Mouse (Mus musculus) adrenal gland, postnatal 4 days (tissue): ENCODE data around the gene Gxylt1. TPM values are rescaled to one million over a fixed set of nuclear protein-coding genes. Genes with fewer than 3 reads are reported as not detected.
"Not testable (repeated sequence)": the region's sequence is repeated elsewhere in the genome, so short reads cannot be mapped to it uniquely, and the experiment has no call there.

Experiments
- DNase-seq, 2 experiments: peaks; one replicate each; pipeline ENCODE4 v3.0.0; 2021 to 2022; ENCODE audit warnings: low spot score in 2 of 2, mixed read lengths in 2 of 2
- long read RNA-seq, 2 experiments: library from polyadenylated mRNA; stranded (forward); transcript quantifications; one replicate each; pipeline ENCODE4 v2.0.0; 2021
- total RNA-seq, 2 experiments: library from RNA; stranded (reverse); gene quantifications; 2 replicates each; pipeline ENCODE4 v1.2.3; 2021

The Gxylt1 gene
- 10 to 100 TPM; 32.9 to 33.2 TPM for total RNA-seq
- long read RNA-seq, experiment 1, full-length matches to known transcripts = 1 of 3 reads
- long read RNA-seq, experiment 1, partial matches to known transcripts = 1 of 3 reads
- long read RNA-seq, experiment 1, other reads (novel, unspliced or antisense) = 1 of 3 reads
- long read RNA-seq, experiment 2, full-length matches to known transcripts = 10 of 13 reads
- long read RNA-seq, experiment 2, partial matches to known transcripts = 0 of 13 reads
- long read RNA-seq, experiment 2, other reads (novel, unspliced or antisense) = 3 of 13 reads

DNA sequence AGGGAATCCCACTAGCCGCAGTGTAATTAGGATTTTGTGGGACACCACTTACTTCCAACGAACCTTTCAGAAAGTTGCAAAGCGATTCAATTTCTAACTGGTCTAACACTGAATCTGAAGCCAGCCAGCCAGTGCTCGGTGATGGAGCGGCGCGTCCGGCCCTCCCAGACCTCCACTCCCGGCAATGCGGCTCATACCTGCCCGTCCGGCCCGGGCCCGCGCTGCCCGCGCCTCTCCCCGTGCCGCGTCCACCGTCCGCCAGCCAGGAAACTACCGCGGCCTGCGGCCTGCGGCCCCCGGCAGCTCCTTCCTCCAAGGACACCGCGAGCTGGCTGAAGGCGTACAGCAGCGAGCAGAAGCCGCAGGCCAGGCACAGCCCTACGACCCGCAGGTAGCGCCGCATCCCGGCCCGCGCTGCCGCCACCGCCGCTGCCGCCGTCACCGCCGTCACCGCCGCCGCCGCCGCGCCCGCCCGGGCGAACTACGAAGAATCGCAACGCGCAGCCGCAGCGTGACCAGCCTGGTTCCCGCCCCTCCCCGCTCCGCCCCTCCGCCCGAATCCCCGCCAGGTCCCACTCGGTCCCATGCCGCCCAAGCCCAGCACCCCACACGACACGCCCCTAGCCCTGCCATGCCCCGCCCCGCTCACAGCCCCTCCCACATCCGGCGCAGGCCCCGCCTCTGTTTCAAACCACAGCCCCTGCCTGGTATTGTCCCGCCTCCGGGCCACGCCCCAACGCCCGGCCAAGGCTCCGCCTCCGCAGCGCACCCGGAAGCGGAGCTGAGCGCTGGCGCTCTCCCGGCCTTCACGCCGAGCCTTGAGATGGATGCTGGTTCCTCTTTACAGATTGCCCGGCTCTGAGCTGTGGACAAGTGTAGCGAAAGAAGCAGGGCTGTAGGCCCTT lies at the start of gene Gxylt1:
Gxylt1 (minus strand) TSS at position 501 of the 905 bp plus-strand sequence.
- DNase-seq = peak; percentile 100

DNA sequence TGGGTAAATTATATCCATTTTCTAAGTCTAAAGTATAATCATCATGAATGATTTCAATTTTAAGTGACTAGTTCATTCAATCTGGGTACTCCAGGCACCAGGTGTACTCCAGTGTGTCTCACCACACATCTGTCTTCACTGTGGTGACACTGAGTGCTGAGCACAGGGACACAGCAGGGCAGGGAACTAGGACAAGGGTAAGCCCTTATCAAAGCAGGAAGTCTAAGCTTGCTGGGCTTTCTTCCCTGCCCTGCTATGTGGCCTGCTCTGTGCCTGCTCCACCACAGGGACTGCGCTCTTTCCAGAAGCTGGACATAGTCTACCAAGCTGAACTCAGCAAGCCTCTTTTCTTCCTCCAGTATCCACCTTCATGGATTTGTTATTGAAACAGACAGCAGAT lies 43.8 kb upstream of the Gxylt1 start:
- DNase-seq = no peak

DNA sequence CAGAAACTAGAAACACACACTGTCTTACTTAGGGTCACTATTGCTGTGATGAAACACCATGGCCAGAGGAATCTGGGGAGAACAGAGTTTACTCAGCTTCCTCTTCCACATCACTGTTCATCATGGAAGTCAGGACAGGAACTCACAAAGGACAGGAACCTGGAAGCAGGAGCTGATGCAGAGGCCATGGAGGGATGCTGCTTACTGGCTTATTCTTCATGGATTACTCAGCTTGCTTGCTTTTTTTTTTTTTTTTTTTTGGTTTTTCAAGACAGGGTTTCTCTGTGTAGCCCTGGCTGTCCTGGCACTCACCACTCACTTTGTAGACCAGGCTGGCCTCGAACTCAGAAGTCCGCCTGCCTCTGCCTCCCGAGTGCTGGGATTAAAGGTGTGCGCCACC lies 35.3 kb upstream of the Gxylt1 start:
- not testable (repeated sequence) for DNase-seq

DNA sequence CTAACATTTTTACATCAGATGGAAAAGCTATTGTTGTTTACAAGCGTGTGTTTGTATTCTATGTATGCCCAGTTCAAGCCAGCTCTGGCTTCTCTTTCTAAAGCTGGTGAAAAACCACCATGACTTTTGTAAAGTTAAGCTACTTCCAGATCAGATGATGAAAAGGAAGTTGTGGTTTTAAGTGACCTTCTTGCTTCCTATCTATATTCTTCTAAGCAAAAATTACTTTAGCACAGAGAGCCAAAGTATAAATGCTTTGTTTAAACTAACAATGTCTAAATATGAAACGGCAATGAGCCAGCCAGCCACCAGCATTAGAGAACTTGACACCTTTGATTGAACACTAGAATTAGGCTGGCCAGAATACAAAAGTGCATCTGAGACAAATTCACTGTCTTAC lies 23.2 kb upstream of the Gxylt1 start:
- DNase-seq = no peak

DNA sequence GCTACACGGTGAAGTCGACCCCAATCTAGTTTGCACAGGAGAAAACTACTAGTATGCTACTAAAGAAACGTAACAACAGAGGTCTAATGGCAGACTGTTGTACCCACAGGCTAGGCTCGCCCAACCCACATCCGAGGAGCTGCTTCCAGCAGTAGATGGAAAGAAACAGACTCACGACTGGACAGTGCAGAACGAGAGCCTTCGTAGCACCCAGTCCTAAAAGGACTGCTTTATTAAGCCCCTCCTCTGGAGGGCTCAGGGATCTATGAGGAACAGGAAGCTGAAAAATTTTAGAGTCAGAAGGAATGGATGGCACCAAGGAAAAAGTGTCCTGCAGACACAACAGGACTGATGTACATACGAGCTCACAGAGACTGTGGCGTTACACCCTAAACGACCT lies 19.5 kb upstream of the Gxylt1 start:
- DNase-seq = no peak

DNA sequence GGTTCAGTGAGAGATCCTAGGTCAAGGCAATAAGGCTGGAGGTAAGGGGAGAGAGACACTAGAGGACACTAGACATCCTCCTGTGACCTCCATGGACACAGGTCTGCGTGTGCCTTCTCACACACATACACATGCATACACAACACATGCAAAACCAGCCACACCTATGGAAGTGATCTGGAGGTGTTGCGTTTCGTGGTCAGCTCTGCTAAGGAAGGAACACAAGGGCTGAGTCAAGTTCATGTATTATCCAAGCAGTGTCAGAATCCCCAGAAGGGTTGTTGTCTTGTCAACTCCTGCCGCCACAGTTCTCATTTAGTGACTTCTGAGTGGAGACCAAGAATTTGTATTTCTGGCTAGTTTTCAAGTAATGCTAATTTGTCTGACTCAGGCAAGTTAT lies 13.3 kb upstream of the Gxylt1 start:
- DNase-seq = no peak

DNA sequence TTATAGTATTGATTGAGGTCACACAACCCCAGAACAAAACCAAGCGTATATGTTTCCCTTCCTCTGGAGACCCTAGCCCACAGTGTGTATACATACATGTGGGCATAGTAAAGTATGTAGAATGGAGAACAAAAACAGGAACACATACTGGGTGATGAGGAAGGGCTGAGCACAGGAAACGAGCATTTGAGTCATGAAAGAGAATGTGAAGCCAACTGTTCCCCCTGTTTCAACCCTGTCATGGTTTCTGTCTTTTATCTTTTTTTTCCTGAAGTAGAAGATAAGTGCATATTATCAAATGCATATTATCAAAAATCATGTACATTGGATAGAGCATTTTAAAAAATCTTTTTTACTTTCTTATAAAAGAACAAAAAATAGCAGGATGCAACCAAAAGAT lies 12.6 kb upstream of the Gxylt1 start:
- no peak for DNase-seq

DNA sequence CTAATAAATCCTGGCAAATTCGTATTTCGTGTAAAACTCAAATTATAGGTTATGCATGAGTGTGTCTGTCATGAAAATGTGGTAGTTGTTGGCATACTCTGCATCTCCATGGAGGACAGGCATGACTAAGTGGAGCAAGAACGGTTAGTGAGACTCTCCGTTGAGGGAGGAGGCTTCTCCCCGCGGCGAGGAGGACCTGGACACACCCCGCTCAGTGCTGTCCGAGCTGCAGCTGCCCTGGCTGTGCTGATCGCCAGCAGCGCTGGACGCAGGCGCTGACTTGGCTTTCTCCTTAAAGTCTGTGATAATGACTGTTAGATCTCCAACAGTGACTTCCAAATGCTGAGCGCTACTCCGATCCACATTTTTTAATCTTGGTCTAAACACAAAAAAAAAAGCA lies 10.3 kb upstream of the Gxylt1 start:
- DNase-seq = no peak

DNA sequence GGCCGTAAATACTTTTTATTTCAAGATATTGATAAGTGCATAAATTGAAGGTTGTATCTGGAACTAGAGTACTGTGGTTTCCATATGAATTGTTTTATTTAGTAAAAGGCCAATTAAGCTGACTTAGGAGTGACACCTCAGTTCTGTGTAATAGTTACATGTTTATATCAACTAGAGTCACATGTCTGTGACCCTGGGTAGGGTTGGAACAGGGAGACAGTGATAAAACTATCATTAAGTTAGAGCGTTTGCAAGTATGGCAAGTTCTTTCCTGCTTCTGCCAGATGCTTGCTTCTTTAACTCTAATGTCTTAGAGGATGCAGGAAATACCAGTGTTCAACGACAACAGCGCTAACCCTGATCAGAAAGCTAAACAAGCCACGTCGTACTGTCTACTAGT lies 9.3 kb upstream of the Gxylt1 start:
- DNase-seq = no peak

DNA sequence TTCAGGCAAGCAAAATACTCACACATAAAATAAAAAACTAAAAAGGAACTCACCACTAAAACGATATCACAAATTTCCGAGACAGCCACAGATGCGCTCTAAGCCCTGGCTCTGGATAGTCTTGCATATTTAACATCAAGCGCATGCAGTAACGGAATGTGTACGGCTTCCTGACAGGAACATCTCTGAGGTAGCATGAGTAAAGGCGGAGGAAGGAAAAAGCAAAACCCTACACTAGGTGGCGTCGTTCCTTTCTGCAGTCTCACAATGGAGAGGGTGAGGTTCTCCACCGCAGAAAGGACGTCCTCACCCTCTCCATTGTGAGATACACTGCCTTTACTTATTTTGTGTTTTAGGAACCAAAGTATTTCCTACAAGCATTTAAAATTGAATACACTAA lies 8.4 kb upstream of the Gxylt1 start:
- no peak for DNase-seq

DNA sequence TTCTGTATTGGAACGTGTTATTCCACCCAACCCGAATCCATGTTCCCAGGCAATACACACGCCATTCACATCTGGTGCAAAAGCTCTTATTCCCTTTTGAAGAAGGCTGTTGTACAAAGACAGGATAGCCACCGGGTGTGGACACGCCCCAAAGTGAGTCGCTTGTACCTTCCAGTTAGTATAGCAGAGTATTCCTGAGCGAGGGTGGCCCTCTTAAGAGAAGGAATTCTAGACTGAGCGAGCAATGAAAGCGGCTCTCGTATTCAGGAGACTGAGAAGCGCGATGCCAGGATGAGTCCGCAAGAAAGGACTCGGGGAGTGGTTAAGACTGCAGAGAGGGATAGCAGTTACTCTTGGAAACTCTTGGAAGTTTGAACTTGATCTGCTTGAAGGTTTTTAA lies 1.3 kb upstream of the Gxylt1 start:
- no peak for DNase-seq

DNA sequence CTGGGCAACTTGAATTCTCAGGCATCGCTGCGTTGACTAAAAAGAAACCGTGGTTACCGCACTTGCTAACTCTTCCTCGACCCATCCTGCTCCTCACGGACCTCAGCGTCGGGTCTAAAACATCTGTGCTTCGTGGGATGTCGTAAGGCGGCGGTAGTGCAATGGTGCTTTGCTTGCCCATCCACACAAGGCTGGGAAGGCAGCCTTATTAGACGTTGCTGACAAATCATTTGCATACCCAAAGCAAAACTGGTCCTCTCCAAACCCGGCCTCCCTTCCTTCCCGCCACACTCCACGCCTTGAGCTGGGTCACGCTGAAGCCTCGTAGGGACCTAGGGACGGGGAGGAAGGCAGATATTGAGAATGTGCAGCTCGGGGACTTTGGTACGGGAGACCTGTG lies 644 bp upstream of the Gxylt1 start:
- DNase-seq = peak in 1 of 2 experiments; percentile 24

DNA sequence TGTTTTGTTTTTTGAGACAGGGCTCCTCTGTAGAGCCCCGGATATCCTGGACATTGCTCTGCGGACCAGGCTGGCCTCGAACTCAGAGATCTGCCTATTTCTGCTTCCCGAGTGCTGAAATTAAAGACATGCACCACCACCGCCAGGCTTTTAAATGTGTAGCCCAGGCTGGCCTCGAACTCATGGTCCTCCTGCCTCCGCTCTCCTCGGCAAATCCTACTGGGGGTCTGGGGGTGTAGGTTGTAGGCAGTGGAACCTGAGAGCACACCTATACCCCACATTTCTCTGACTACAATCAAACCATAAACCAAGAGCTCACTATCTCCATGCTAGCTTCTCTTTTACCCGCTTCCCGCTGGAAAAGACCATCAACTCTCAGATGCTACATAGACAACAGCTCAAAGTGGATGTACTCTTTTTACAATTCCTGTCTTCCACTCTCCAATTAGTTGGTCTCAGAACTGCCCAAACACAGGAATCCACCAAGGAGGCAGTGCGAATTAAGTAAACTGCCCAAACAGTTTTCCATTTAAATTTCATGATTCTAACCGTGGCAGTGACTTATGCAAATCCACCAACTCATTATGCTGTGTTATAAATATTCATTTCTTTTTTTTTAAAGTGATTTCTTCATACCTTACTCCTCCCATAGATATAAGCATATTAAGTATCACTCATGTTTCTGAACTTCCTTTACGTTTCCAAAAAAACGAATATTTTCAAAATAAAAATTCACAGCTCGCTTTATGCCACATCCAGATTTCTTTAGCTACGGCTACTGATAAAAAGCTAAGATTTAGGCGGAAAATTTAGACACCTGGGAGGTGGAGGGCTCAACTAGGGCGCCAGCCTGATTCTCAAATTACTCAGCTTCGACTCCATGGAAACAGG lies 946 bp downstream of the Gxylt1 start:
- DNase-seq = no peak

DNA sequence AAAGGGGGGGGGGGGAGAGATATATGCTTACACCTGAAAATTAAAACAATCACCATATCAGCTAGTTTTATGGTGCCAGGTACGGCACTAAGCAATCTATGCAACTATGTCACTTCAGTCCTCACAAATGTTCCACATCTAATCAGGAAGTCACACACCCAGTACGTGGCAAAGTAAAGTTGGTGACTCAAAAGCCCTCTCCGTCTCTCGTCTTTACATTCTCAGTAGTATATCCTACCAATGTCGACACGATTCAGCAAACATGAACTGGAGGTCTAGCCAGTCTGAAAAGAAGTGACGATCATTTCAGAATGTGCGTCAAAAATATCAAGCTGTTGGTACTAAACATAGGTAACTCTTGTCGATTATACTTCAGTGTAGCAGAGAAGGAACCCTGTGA lies 2.0 kb downstream of the Gxylt1 start:
- DNase-seq = no peak

DNA sequence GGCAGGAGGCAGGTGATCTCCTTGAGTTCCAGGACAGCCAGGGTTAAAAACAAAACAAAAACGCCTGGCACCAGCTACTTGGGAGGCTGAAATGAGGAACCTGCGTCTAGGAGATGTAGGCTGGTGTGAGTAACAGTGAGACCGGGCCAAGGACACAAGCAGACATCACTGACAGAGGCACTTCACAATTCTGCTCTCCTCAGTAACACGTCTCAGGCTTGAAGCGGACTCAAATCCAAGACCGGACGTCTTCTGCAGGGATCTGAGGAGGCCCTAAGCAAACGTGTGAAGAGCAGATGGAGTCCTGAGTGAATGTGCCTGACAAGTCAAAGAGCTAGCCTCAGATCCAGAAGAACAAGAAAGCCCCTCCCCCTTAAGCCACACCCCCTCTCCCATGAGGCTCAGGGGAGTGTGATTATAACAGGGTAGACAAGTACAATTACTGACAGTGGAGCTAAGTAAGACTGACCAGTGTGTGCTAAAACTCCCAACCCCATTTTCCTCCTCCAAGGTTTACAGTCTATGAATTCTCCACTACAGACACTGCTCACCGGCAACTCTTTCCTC lies 4.6 kb downstream of the Gxylt1 start:
- no peak for DNase-seq

DNA sequence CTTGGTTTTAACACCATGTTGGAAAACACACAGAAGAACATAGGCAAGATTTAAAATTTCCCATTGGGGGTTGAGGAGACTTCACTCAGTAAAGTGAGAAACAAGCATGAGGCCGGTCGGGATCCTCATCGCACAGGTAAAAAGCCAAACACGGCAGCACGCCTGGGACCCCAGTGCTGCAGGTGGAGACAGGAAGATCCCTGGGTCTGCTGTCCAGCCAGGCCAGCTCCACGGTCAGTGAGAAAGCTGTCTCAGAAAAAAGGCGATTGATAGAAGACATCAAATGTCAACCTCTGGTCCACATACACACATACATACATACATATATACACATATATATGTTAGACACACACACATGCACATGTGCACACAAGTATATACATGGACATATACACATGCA lies 5.4 kb downstream of the Gxylt1 start:
- no peak for DNase-seq

DNA sequence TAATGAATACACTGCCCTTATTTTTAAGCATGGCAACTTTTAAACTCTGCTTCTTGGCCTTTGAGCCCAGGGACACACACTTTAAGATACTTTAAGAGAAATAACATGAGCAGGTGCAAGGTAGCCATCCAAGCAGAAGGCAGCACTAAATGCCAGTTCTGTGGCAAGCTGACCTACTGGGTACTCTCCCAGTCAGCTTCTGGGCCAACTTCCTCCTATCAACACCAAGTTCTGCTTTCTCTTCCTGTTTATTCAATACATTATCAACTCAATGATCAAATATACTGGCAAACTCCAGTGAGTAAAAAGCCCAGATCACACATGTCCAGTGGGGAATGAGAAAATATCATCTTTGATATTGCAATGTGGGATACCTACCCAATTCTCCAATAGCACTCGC lies 7.0 kb downstream of the Gxylt1 start:
- DNase-seq = no peak

DNA sequence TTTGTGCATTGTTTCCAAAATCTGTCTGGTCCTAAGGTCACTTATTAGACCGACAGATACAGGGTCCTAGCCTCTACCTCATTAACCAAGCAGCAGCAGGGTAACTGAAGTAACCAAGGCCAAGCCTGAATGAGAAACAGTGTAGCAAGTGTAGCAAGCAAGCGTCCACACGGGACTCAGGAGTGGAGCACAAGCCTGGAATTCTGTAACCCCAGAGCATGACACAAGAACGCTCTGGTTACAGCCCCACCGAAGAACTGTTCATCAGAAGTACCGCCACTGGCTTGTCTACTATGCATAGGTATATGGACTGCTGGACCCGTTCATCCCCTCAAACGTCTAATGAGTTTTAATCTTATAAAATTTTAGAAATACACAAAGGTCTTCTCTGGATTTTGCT lies 7.5 kb downstream of the Gxylt1 start:
- DNase-seq = no peak

DNA sequence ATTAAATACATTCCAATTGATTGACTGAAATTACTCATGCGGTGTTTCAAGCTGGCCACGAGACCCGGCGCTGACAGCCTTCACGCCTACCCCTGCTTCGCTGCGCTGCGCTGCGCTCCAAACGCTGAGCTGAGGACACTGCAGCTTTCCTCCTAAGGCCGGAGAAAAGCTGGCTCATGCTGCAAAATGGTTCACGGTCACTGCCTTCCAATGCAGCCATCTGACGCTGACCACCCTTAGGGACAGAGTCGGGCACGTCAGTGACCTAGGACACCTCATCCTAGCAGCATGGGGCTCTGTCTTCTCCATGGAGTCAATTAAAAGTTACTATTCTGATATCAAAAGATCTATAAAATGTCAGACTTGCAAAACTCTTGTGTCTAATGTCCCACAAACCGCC lies 8.6 kb downstream of the Gxylt1 start:
- no peak for DNase-seq

DNA sequence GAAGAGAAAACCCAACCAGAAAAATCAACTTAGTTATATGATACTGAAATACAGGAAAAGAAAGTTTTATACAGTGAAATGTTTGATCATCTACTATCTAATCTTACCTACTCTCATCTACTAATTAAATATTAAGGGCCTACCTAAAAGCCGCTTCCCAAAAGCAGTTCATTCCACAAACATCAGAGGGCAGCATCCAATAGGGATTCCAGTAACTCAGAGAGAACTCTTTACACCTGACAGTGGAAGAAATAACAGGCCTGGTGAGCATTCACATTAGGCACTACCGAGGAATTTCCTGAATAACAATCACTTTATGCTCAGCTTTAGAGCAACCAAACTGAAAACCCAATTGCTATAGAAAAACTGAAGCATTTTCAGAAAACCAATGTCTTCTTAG lies 9.3 kb downstream of the Gxylt1 start:
- no peak for DNase-seq

DNA sequence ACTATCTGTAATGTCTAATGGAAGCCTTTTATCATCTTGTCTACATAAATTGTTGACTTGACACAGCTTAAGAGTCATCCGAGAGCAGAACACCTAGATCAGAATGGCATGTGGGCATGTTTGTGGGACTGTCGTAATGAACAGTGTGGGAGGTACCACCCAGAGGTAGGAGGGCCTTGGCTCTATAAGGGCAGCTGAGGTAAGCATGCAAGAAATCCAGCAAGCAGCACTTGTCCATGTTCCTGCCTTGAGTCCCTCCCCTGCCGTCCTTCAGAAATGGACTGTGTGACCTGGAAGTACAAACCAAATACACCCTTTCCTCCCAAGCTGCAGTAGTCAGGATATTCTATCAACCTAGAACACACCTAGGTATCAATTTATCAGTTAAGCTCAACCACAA lies 9.7 kb downstream of the Gxylt1 start:
- DNase-seq = no peak
